ENCODE assay signal across 10 mouse cellular contexts in the genomic region with DNA sequence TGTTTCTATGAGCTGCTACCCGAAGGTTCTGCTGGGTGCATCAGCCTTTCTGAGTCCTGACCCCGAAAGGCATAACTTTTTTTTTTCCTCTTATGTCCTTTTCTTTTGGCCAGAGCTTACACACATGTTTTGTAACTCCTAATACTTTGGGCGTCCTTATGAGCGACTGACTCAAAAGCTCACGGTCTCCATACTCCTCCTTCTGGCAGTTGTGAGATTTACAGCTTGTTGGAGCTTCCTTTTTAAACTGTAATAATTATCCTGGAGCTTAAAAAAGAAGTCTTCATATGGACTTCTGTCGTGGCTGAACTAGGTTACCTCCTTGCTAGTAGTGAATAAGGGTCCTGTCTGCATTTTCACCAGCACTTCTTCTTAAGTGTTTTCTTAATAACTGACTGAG. TPM values are rescaled to one million over a fixed set of nuclear protein-coding genes. Genes with fewer than 3 reads are reported as not detected.
A peak's percentile ranks its signal among the peaks of the same experiment; 100 is the strongest.
DNase-seq lines count a peak whose midpoint lies in the region; ATAC-seq and TF ChIP-seq lines count a peak whose summit lies in the region.
"Had no signal": no experiment of that assay in that cellular context is flagged by ENCODE, and none has a peak within 500 bp of the region (broad histone marks: within the 10 kb centered on the region; RNA-seq: fewer than 3 reads in every experiment).

No protein-coding gene starts in this region.

- no peak overlapping the region for H3K4me3 ChIP-seq in hindbrain, postnatal 0 days (ENCODE audit: low read length)
- no peak overlapping the region for H3K4me3 ChIP-seq in hindbrain, embryonic 12.5 days
- H3K4me3 ChIP-seq in ES-E14 (ENCODE audit: insufficient read depth in 1 of 2, low read depth in 1 of 2, low read length in 2 of 2, poor library complexity in 1 of 2, severe bottlenecking in 1 of 2), result no peak overlapping the region
- no peak overlapping the region for H3K4me3 ChIP-seq in lung, postnatal 0 days (ENCODE audit: low read depth, low read length)
- H3K4me3 ChIP-seq: embryonic facial prominence, embryonic 12.5 days; limb, embryonic 13.5 days had no signal

- TF ChIP-seq CTCF in hindbrain, postnatal 0 days (IDR thresholded peaks at IDR 0.05; ENCODE audit: low read depth), result peak; percentile 71
- TF ChIP-seq CTCF in lung, postnatal 0 days (IDR thresholded peaks at IDR 0.05), result peak; percentile 74

- ATAC-seq in hindbrain, postnatal 0 days, result no peak
- ATAC-seq in hindbrain, embryonic 12.5 days (ENCODE audit: low FRiP score), result no peak
- ATAC-seq in lung, postnatal 0 days, result no peak
- no peak for ATAC-seq in erythroid progenitor cell, adult 5-6 weeks (replicated peaks; ENCODE audit: low FRiP score, poor library complexity, severe bottlenecking)

- in situ Hi-C loops in ES-E14 (cut with MboI; ENCODE audit: low sequenced_read_pairs in 2 of 2, unreplicated experiment in 2 of 2), result no loop called here

- no peaks in the 10 kb centered on the region for H3K4me1 ChIP-seq in hindbrain, postnatal 0 days (ENCODE audit: insufficient read depth, low read length)
- no peaks in the 10 kb centered on the region for H3K4me1 ChIP-seq in hindbrain, embryonic 12.5 days
- H3K4me1 ChIP-seq in ES-E14 (ENCODE audit: control insufficient read depth in 2 of 2, insufficient read depth in 2 of 2, low read length in 2 of 2, poor library complexity in 1 of 2), result no peaks in the 10 kb centered on the region; a peak in 1 of 4 replicates
- no peaks in the 10 kb centered on the region for H3K4me1 ChIP-seq in lung, postnatal 0 days (ENCODE audit: insufficient read depth, low read depth, low read length)
- H3K4me1 ChIP-seq: embryonic facial prominence, embryonic 12.5 days; limb, embryonic 13.5 days had no signal

- no peak overlapping the region for H3K27ac ChIP-seq in hindbrain, postnatal 0 days
- H3K27ac ChIP-seq in hindbrain, embryonic 12.5 days, result no peak overlapping the region
- H3K27ac ChIP-seq in ES-E14 (ENCODE audit: insufficient read depth, low read depth, low read length, poor library complexity, severe bottlenecking), result no peak overlapping the region
- H3K27ac ChIP-seq in lung, postnatal 0 days (ENCODE audit: low read length), result no peak overlapping the region
- H3K27ac ChIP-seq: embryonic facial prominence, embryonic 12.5 days; limb, embryonic 13.5 days had no signal

- DNase-seq in hindbrain, postnatal 0 days (ENCODE audit: low spot score), result peak; percentile 74
- DNase-seq in 3T3-L1 (ENCODE audit: low read depth, low spot score) (peak; percentile 81), ES-E14 (ENCODE audit: low read depth, low spot score) (no peak)
- DNase-seq in embryo, embryonic 11.5 days (ENCODE audit: low read depth, low spot score), result peak; percentile 34
- peak; percentile 79 for DNase-seq in lung, postnatal 0 days (ENCODE audit: low spot score)
- no peak for DNase-seq in thymus, adult 18-20 months

- 29% methylated on average over 6 of the region's 6 CpGs for WGBS in hindbrain, postnatal 0 days
- WGBS in hindbrain, embryonic 12.5 days, result 23% methylated on average over 6 of the region's 6 CpGs
- WGBS in lung, postnatal 0 days, result 13% methylated on average over 6 of the region's 6 CpGs

- H3K4me2 ChIP-seq in hindbrain, postnatal 0 days (ENCODE audit: low read depth, low read length), result no peak overlapping the region
- no peak overlapping the region for H3K4me2 ChIP-seq in hindbrain, embryonic 12.5 days (replicated peaks)
- H3K4me2 ChIP-seq in lung, postnatal 0 days (replicated peaks; ENCODE audit: low read depth, low read length), result no peak overlapping the region
- H3K4me2 ChIP-seq: embryonic facial prominence, embryonic 12.5 days; limb, embryonic 13.5 days had no signal

- H3K36me3 ChIP-seq in hindbrain, postnatal 0 days (ENCODE audit: insufficient read depth, low read length), result no peaks in the 10 kb centered on the region
- H3K36me3 ChIP-seq in hindbrain, embryonic 12.5 days, result no peaks in the 10 kb centered on the region
- no peaks in the 10 kb centered on the region for H3K36me3 ChIP-seq in ES-E14 (ENCODE audit: control insufficient read depth, insufficient read depth, low read length, poor library complexity, severe bottlenecking)
- H3K36me3 ChIP-seq in lung, postnatal 0 days (ENCODE audit: insufficient read depth, low read length), result no peaks in the 10 kb centered on the region
- H3K36me3 ChIP-seq: embryonic facial prominence, embryonic 12.5 days; limb, embryonic 13.5 days had no signal

- no peaks in the 10 kb centered on the region for H3K27me3 ChIP-seq in hindbrain, postnatal 0 days (ENCODE audit: insufficient read depth, low read length)
- H3K27me3 ChIP-seq in hindbrain, embryonic 12.5 days, result no peaks in the 10 kb centered on the region
- H3K27me3 ChIP-seq in lung, postnatal 0 days (replicated peaks; ENCODE audit: insufficient read depth, low read length), result no peaks in the 10 kb centered on the region
- H3K27me3 ChIP-seq: embryonic facial prominence, embryonic 12.5 days had no signal

- H3K9ac ChIP-seq in hindbrain, postnatal 0 days (replicated peaks; ENCODE audit: low read length), result no peak overlapping the region
- no peak overlapping the region for H3K9ac ChIP-seq in hindbrain, embryonic 12.5 days
- no peak overlapping the region for H3K9ac ChIP-seq in ES-E14 (ENCODE audit: insufficient read depth, low read depth, low read length, poor library complexity, severe bottlenecking)
- no peak overlapping the region for H3K9ac ChIP-seq in lung, postnatal 0 days (replicated peaks; ENCODE audit: low read depth)
- H3K9ac ChIP-seq: embryonic facial prominence, embryonic 12.5 days; limb, embryonic 13.5 days had no signal

- H3K9me3 ChIP-seq in hindbrain, postnatal 0 days (ENCODE audit: low read length), result no peaks in the 10 kb centered on the region
- no peaks in the 10 kb centered on the region for H3K9me3 ChIP-seq in hindbrain, embryonic 12.5 days (replicated peaks)
- no peaks in the 10 kb centered on the region for H3K9me3 ChIP-seq in ES-E14 (ENCODE audit: control insufficient read depth, insufficient read depth, low read depth, low read length)
- H3K9me3 ChIP-seq in lung, postnatal 0 days (ENCODE audit: low read length), result no peaks in the 10 kb centered on the region
- H3K9me3 ChIP-seq: embryonic facial prominence, embryonic 12.5 days; limb, embryonic 13.5 days had no signal

- TF ChIP-seq EP300 in lung, postnatal 0 days (IDR thresholded peaks at IDR 0.05), result no peak

TF ChIP-seq in ES-E14, 5 proteins besides CTCF, POLR2A, EP300 and RAD21:
- no peak for TF ChIP-seq MAFK (IDR thresholded peaks at IDR 0.05; ENCODE audit: insufficient read depth, low read depth, low read length)
- 0 out of 2 replicates have a peak, but pooled peaks have one; percentile 9 for TF ChIP-seq ZC3H11A (IDR thresholded peaks at IDR 0.05; ENCODE audit: borderline replicate concordance, low read depth, low read length)

RNA-seq across cellular contexts. Expression of gene Yipf6, which starts 16.7 kb away (rescaled TPM):
- 26.3 and 30.0 TPM in 2 replicates for total RNA-seq in hindbrain, postnatal 0 days (2014; rRNA removed)
- polyA plus RNA-seq in hindbrain, postnatal 0 days (2015; fragmentation: Nextera tagmentation; extraction: Ambion mirVana), result 15.5 and 17.0 TPM in 2 replicates
- 21.1 and 23.0 TPM in 2 replicates for polyA plus RNA-seq in hindbrain, embryonic 12.5 days (2016; fragmentation: Nextera tagmentation; extraction: Ambion mirVana)
- total RNA-seq in ES-E14 (2012; rRNA removed), result 33.7 and 44.9 TPM in 2 replicates
- polyA plus RNA-seq in lung, postnatal 0 days (2015; fragmentation: Nextera tagmentation; extraction: Ambion mirVana), result 42.3 and 42.5 TPM in 2 replicates
- 21.4 and 29.2 TPM in 2 replicates for total RNA-seq in erythroid progenitor cell, adult 5-6 weeks (2015; ENCODE audit: low replicate concordance)
- total RNA-seq in erythroid progenitor cell, adult 5-6 weeks (2017; ENCODE audit: low replicate concordance), result 26.7 and 37.7 TPM in 2 replicates

RNA-seq across cellular contexts. Expression of gene Ophn1, which starts 28.6 kb away (rescaled TPM):
- total RNA-seq in hindbrain, postnatal 0 days (2014; rRNA removed), result 36.6 and 46.1 TPM in 2 replicates
- 30.4 and 35.6 TPM in 2 replicates for polyA plus RNA-seq in hindbrain, postnatal 0 days (2015; fragmentation: Nextera tagmentation; extraction: Ambion mirVana)
- polyA plus RNA-seq in hindbrain, embryonic 12.5 days (2016; fragmentation: Nextera tagmentation; extraction: Ambion mirVana), result 31.1 and 38.1 TPM in 2 replicates
- 2.5 and 2.9 TPM in 2 replicates for total RNA-seq in ES-E14 (2012; rRNA removed)
- 17.7 and 18.9 TPM in 2 replicates for polyA plus RNA-seq in lung, postnatal 0 days (2015; fragmentation: Nextera tagmentation; extraction: Ambion mirVana)
- total RNA-seq in erythroid progenitor cell, adult 5-6 weeks (2015; ENCODE audit: low replicate concordance), result not detected in 2 replicates
- 0.26 and 4.4 TPM in 2 replicates for total RNA-seq in erythroid progenitor cell, adult 5-6 weeks (2017; ENCODE audit: low replicate concordance)

Comparison
In these comparisons a context has a peak if more than half of its experiments do, and no peak if none do; other contexts are left out.
1. DNase-seq: peak in hindbrain, postnatal 0 days (single experiment), 3T3-L1 (single experiment), embryo, embryonic 11.5 days (single experiment) and lung, postnatal 0 days (single experiment); none in ES-E14 (single experiment) and thymus, adult 18-20 months (0 of 2).